Mouse (Mus musculus) retina, postnatal 7 days (tissue): ENCODE measurements at regions not wholly inside any gene's neighbourhood (a gene's known extent, or its start where the extent isn't known, plus 50 kb on each side); places are given as distances from the start of the nearest gene placed in this dataset.

Experiments used
- DNase-seq: peaks from one replicate; pipeline ENCODE4 v3.0.0-alpha.2; 2012; ENCODE audit warnings: low read depth, low spot score

GRCm38 (mm10) chr13:101883177-101883576, 115.2 kb upstream of the Pik3r1 start:
- DNase-seq, result no peak

- no peak for DNase-seq
Observed at GRCm38 (mm10) chr13:101884752-101885151, 116.7 kb upstream of the Pik3r1 start.

- DNase-seq, result no peak
Observed at GRCm38 (mm10) chr13:101891473-101891872, 123.5 kb upstream of the Pik3r1 start.

- no peak for DNase-seq
Observed at GRCm38 (mm10) chr13:101893035-101893600, 125.1 kb upstream of the Pik3r1 start.

GRCm38 (mm10) chr13:101895161-101895560, 127.1 kb upstream of the Pik3r1 start:
- no peak for DNase-seq

- no peak for DNase-seq
Observed at GRCm38 (mm10) chr13:101895686-101896085, 127.7 kb upstream of the Pik3r1 start.

- no peak for DNase-seq
Observed at GRCm38 (mm10) chr13:101896946-101897345, 128.9 kb upstream of the Pik3r1 start.

GRCm38 (mm10) chr13:101902213-101902612, 134.2 kb upstream of the Pik3r1 start:
- DNase-seq, result no peak

GRCm38 (mm10) chr13:101905909-101906676, 138.1 kb upstream of the Pik3r1 start:
- DNase-seq, result no peak

GRCm38 (mm10) chr13:101909026-101909425, 141.0 kb upstream of the Pik3r1 start:
- DNase-seq, result no peak

- DNase-seq, result no peak
Observed at GRCm38 (mm10) chr13:101910687-101911086, 142.7 kb upstream of the Pik3r1 start.

- no peak for DNase-seq
Observed at GRCm38 (mm10) chr13:101914132-101914531, 146.1 kb upstream of the Pik3r1 start.

- no peak for DNase-seq
Observed at GRCm38 (mm10) chr13:101914691-101915541, 146.9 kb upstream of the Pik3r1 start.

GRCm38 (mm10) chr13:101915542-101915941, 147.5 kb upstream of the Pik3r1 start:
- no peak for DNase-seq

GRCm38 (mm10) chr13:101915948-101916594, 148.1 kb upstream of the Pik3r1 start:
- no peak for DNase-seq

- DNase-seq, result no peak
Observed at GRCm38 (mm10) chr13:101916876-101917275, 148.9 kb upstream of the Pik3r1 start.

- no peak for DNase-seq
Observed at GRCm38 (mm10) chr13:101918185-101918584, 150.2 kb upstream of the Pik3r1 start.

GRCm38 (mm10) chr13:101919266-101919665, 151.2 kb upstream of the Pik3r1 start:
- no peak for DNase-seq

- DNase-seq, result no peak
Observed at GRCm38 (mm10) chr13:101920384-101920783, 152.4 kb upstream of the Pik3r1 start.

GRCm38 (mm10) chr13:101924637-101925036, 156.6 kb upstream of the Pik3r1 start:
- no peak for DNase-seq

GRCm38 (mm10) chr13:101931264-101931663, 163.2 kb upstream of the Pik3r1 start:
- DNase-seq, result no peak

GRCm38 (mm10) chr13:101931882-101932281, 163.9 kb upstream of the Pik3r1 start:
- DNase-seq, result no peak
